ENCODE assay signal across 9 mouse cellular contexts in genomic region chr17:30024651-30025050, GRCm38 (mm10). TPM values are rescaled to one million over a fixed set of nuclear protein-coding genes. Genes with fewer than 3 reads are reported as not detected.
DNase-seq lines count a peak whose midpoint lies in the region; ATAC-seq and TF ChIP-seq lines count a peak whose summit lies in the region.
"Had no signal": no experiment of that assay in that cellular context is flagged by ENCODE, and none has a peak within 500 bp of the region (broad histone marks: within the 10 kb centered on the region; RNA-seq: fewer than 3 reads in every experiment).

No protein-coding gene starts in this region.

- no peak overlapping the region for H3K4me2 ChIP-seq in hindbrain, embryonic 13.5 days
- H3K4me2 ChIP-seq in heart, postnatal 0 days (ENCODE audit: low read depth, low read length), result no peak overlapping the region
- H3K4me2 ChIP-seq: embryonic facial prominence, embryonic 13.5 days had no signal

- H3K36me3 ChIP-seq in hindbrain, embryonic 10.5 days, result no peaks in the 10 kb centered on the region
- no peaks in the 10 kb centered on the region for H3K36me3 ChIP-seq in hindbrain, embryonic 13.5 days
- H3K36me3 ChIP-seq in heart, postnatal 0 days (replicated peaks; ENCODE audit: control insufficient read depth, insufficient read depth, low read length), result no peaks in the 10 kb centered on the region; the same call in 1 of the 2 replicates
- H3K36me3 ChIP-seq: embryonic facial prominence, embryonic 13.5 days had no signal

- peak; percentile 72 for DNase-seq in hindbrain, embryonic 10.5 days (ENCODE audit: low spot score)
- DNase-seq in NIH3T3 (ENCODE audit: low read depth), result peak; percentile 88
- peak; percentile 81 to 83 for DNase-seq in cerebellum, postnatal 36 days
- DNase-seq in heart, postnatal 0 days (ENCODE audit: low spot score), result peak; percentile 63
- DNase-seq in left cerebral cortex, postnatal 36 days (ENCODE audit: low spot score in 2 of 2), result peak; percentile 39 to 56
- peak; percentile 63 for DNase-seq in ovary, postnatal 14 days (ENCODE audit: low spot score)
- peak; percentile 76 for DNase-seq in thymus, postnatal 14 days

- no peaks in the 10 kb centered on the region for H3K27me3 ChIP-seq in hindbrain, embryonic 10.5 days (ENCODE audit: insufficient read depth, poor library complexity, severe bottlenecking)
- no peaks in the 10 kb centered on the region for H3K27me3 ChIP-seq in hindbrain, embryonic 13.5 days
- H3K27me3 ChIP-seq in heart, postnatal 0 days (ENCODE audit: control insufficient read depth, insufficient read depth, low read length), result no peaks in the 10 kb centered on the region
- H3K27me3 ChIP-seq: embryonic facial prominence, embryonic 13.5 days had no signal

- peak; percentile 81 for TF ChIP-seq CTCF in heart, postnatal 0 days (IDR thresholded peaks at IDR 0.05; ENCODE audit: low read depth)

- WGBS in hindbrain, embryonic 10.5 days, result 64% methylated on average over 5 of the region's 5 CpGs
- 68% methylated on average over 5 of the region's 5 CpGs for WGBS in hindbrain, embryonic 13.5 days
- 53% methylated on average over 5 of the region's 5 CpGs for WGBS in heart, postnatal 0 days

- H3K9me3 ChIP-seq in hindbrain, embryonic 10.5 days, result no peaks in the 10 kb centered on the region
- H3K9me3 ChIP-seq in hindbrain, embryonic 13.5 days, result no peaks in the 10 kb centered on the region
- H3K9me3 ChIP-seq in heart, postnatal 0 days (replicated peaks; ENCODE audit: control insufficient read depth, low read length), result no peaks in the 10 kb centered on the region
- H3K9me3 ChIP-seq: embryonic facial prominence, embryonic 13.5 days had no signal

- no peak for TF ChIP-seq EP300 in heart, postnatal 0 days (IDR thresholded peaks at IDR 0.05; ENCODE audit: low read depth)

- no peak for ATAC-seq in hindbrain, embryonic 13.5 days (ENCODE audit: low FRiP score)
- no peak for ATAC-seq in heart, postnatal 0 days (ENCODE audit: insufficient read depth, low read depth)

- no peak overlapping the region for H3K9ac ChIP-seq in hindbrain, embryonic 13.5 days
- H3K9ac ChIP-seq in heart, postnatal 0 days (replicated peaks; ENCODE audit: low read depth, low read length), result no peak overlapping the region
- H3K9ac ChIP-seq: embryonic facial prominence, embryonic 13.5 days had no signal

- H3K27ac ChIP-seq in hindbrain, embryonic 10.5 days, result no peak overlapping the region
- no peak overlapping the region for H3K27ac ChIP-seq in hindbrain, embryonic 13.5 days
- H3K27ac ChIP-seq in heart, postnatal 0 days (ENCODE audit: low read depth), result no peak overlapping the region

- intact Hi-C loops in left cerebral cortex, postnatal 36 days (cut with DNase I), result loop anchor here (5.0 kb wide), 1 partner anchor 47 kb away; no protein-coding TSS in a partner anchor

- H3K4me3 ChIP-seq in hindbrain, embryonic 10.5 days, result no peak overlapping the region
- H3K4me3 ChIP-seq in hindbrain, embryonic 13.5 days, result no peak overlapping the region
- no peak overlapping the region for H3K4me3 ChIP-seq in heart, postnatal 0 days (ENCODE audit: low read depth, low read length)
- H3K4me3 ChIP-seq: embryonic facial prominence, embryonic 13.5 days had no signal

- H3K4me1 ChIP-seq in hindbrain, embryonic 10.5 days (replicated peaks), result peaks cover 32% of the 10 kb centered on the region
- H3K4me1 ChIP-seq in hindbrain, embryonic 13.5 days (replicated peaks), result peaks cover 69% of the 10 kb centered on the region
- peaks cover 59% of the 10 kb centered on the region for H3K4me1 ChIP-seq in heart, postnatal 0 days (ENCODE audit: control insufficient read depth, insufficient read depth)

RNA-seq across cellular contexts. Expression of gene Zfand3, which starts 20.1 kb away (rescaled TPM):
- polyA plus RNA-seq in hindbrain, embryonic 10.5 days (2016; fragmentation: Nextera tagmentation; extraction: Ambion mirVana), result 70.9 and 97.7 TPM in 2 replicates
- 71.5 and 78.9 TPM in 2 replicates for polyA plus RNA-seq in hindbrain, embryonic 13.5 days (2015; fragmentation: Nextera tagmentation; extraction: Ambion mirVana)
- total RNA-seq in heart, postnatal 0 days (2014; rRNA removed; ENCODE audit: low replicate concordance), result 77.7 and 131 TPM in 2 replicates
- polyA plus RNA-seq in heart, postnatal 0 days (2015; fragmentation: Nextera tagmentation; extraction: Ambion mirVana), result 49.0 and 53.2 TPM in 2 replicates
- 100 to 1,000 TPM; 107 to 120 TPM for total RNA-seq in left cerebral cortex, postnatal 36 days (2021)

RNA-seq across cellular contexts. Expression of gene Mdga1, which starts 54.8 kb away (rescaled TPM):
- 2.3 and 5.1 TPM in 2 replicates for polyA plus RNA-seq in hindbrain, embryonic 10.5 days (2016; fragmentation: Nextera tagmentation; extraction: Ambion mirVana)
- polyA plus RNA-seq in hindbrain, embryonic 13.5 days (2015; fragmentation: Nextera tagmentation; extraction: Ambion mirVana), result 13.4 and 13.6 TPM in 2 replicates
- 9.5 and 11.6 TPM in 2 replicates for total RNA-seq in heart, postnatal 0 days (2014; rRNA removed; ENCODE audit: low replicate concordance)
- polyA plus RNA-seq in heart, postnatal 0 days (2015; fragmentation: Nextera tagmentation; extraction: Ambion mirVana), result 4.9 and 5.2 TPM in 2 replicates
- 10 to 100 TPM; 21.1 to 37.0 TPM for total RNA-seq in left cerebral cortex, postnatal 36 days (2021)
